Mouse (Mus musculus): Measurements from ENCODE around the gene Cdk19. TPM values are rescaled to one million over a fixed set of nuclear protein-coding genes. Genes with fewer than 3 reads are reported as not detected.

Cdk19 gene
- polyA plus RNA-seq, 1 experiment = 13.3 TPM

GRCm38 (mm10) chr10:40374828-40375227 is 35.5 kb downstream of the Cdk19 start:
- H3K4me1 ChIP-seq (ENCODE audit: control insufficient read depth, insufficient read depth, low read length) = peaks cover 2% of the 10 kb centered on the region; the same call in 1 of the 2 replicates
- TF ChIP-seq POLR2A (IDR thresholded peaks at IDR 0.05; ENCODE audit: control insufficient read depth, low read depth, low read length) = no peak
- TF ChIP-seq CTCF (IDR thresholded peaks at IDR 0.05; ENCODE audit: control insufficient read depth, insufficient read depth, insufficient replicate concordance, low read depth, low read length) = no peak
- H3K27ac ChIP-seq (ENCODE audit: control insufficient read depth, insufficient read depth, low read depth, low read length) = no peak overlapping the region
- no peaks in the 10 kb centered on the region for H3K27me3 ChIP-seq (ENCODE audit: control insufficient read depth, insufficient read depth, low read length)
- no peak overlapping the region for H3K4me3 ChIP-seq (ENCODE audit: control insufficient read depth, low read depth, low read length)
- H3K36me3 ChIP-seq (ENCODE audit: control insufficient read depth, insufficient read depth, low read length) = no peaks in the 10 kb centered on the region

DNA sequence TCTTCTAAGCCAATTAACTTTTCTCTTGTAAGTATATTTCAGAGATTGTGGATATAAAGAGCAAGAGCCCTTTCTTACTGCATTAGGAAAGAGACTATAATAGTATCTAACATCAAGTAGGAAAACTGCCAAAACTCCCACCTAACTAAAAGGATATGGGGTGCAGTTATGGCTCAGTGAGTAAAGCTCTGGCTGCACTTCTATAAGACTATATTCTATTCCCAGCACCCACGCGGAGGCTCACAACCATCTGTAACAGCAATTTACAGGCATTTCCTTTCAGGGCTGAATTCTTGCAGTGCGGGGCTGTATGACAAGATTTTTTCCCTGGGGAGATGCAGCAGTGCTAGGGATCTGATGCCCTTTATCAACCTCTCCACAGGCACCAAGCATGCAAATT is 36.9 kb downstream of the Cdk19 start:
- no peaks in the 10 kb centered on the region for H3K27me3 ChIP-seq (ENCODE audit: control insufficient read depth, insufficient read depth, low read length)
- H3K4me1 ChIP-seq (ENCODE audit: control insufficient read depth, insufficient read depth, low read length) = peaks cover 2% of the 10 kb centered on the region; the same call in 1 of the 2 replicates
- H3K36me3 ChIP-seq (ENCODE audit: control insufficient read depth, insufficient read depth, low read length) = no peaks in the 10 kb centered on the region
- no peak overlapping the region for H3K4me3 ChIP-seq (ENCODE audit: control insufficient read depth, low read depth, low read length)
- TF ChIP-seq POLR2A (IDR thresholded peaks at IDR 0.05; ENCODE audit: control insufficient read depth, low read depth, low read length) (no peak), CTCF (IDR thresholded peaks at IDR 0.05; ENCODE audit: control insufficient read depth, insufficient read depth, insufficient replicate concordance, low read depth, low read length) (no peak)
- H3K27ac ChIP-seq (ENCODE audit: control insufficient read depth, insufficient read depth, low read depth, low read length) = no peak overlapping the region

GRCm38 (mm10) chr10:40378284-40378683 is 38.9 kb downstream of the Cdk19 start:
- no peak for TF ChIP-seq POLR2A (IDR thresholded peaks at IDR 0.05; ENCODE audit: control insufficient read depth, low read depth, low read length)
- TF ChIP-seq CTCF (IDR thresholded peaks at IDR 0.05; ENCODE audit: control insufficient read depth, insufficient read depth, insufficient replicate concordance, low read depth, low read length) = no peak
- H3K27me3 ChIP-seq (ENCODE audit: control insufficient read depth, insufficient read depth, low read length) = no peaks in the 10 kb centered on the region
- H3K4me3 ChIP-seq (ENCODE audit: control insufficient read depth, low read depth, low read length) = no peak overlapping the region
- H3K36me3 ChIP-seq (ENCODE audit: control insufficient read depth, insufficient read depth, low read length) = no peaks in the 10 kb centered on the region
- H3K27ac ChIP-seq (ENCODE audit: control insufficient read depth, insufficient read depth, low read depth, low read length) = no peak overlapping the region
- peaks cover 2% of the 10 kb centered on the region; the same call in 1 of the 2 replicates for H3K4me1 ChIP-seq (ENCODE audit: control insufficient read depth, insufficient read depth, low read length)

DNA sequence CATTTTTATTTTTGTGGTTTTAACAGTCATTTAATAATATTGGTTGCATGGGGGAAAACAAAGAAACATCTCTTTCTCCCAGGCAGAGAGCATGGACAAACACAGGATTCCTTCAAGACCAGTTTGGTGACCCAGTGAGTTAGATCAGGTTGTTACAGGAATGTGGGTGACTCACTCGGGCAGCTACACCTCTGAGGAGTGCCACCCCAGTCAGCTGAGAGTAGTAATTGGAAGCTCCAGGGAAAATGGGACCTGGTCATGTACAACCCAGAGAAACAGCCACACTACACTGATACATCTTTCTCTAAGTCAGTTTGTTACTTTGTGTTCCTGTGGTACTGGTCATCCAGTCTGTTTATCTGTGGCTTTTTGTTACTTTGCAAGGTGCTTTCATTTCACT is 40.3 kb downstream of the Cdk19 start:
- no peaks in the 10 kb centered on the region for H3K27me3 ChIP-seq (ENCODE audit: control insufficient read depth, insufficient read depth, low read length)
- no peak overlapping the region; the same call in 1 of the 2 replicates for H3K27ac ChIP-seq (ENCODE audit: control insufficient read depth, insufficient read depth, low read depth, low read length)
- no peak for TF ChIP-seq CTCF (IDR thresholded peaks at IDR 0.05; ENCODE audit: control insufficient read depth, insufficient read depth, insufficient replicate concordance, low read depth, low read length)
- no peak for TF ChIP-seq POLR2A (IDR thresholded peaks at IDR 0.05; ENCODE audit: control insufficient read depth, low read depth, low read length)
- no peak overlapping the region for H3K4me3 ChIP-seq (ENCODE audit: control insufficient read depth, low read depth, low read length)
- no peaks in the 10 kb centered on the region for H3K36me3 ChIP-seq (ENCODE audit: control insufficient read depth, insufficient read depth, low read length)
- peaks cover 2% of the 10 kb centered on the region; the same call in 1 of the 2 replicates for H3K4me1 ChIP-seq (ENCODE audit: control insufficient read depth, insufficient read depth, low read length)

- Histone ChIP-seq H3K36me3 (ENCODE audit: control insufficient read depth, insufficient read depth, low read length) (no peaks in the 10 kb centered on the region), H3K4me1 (ENCODE audit: control insufficient read depth, insufficient read depth, low read length) (no peaks in the 10 kb centered on the region), H3K27me3 (ENCODE audit: control insufficient read depth, insufficient read depth, low read length) (no peaks in the 10 kb centered on the region), H3K4me3 (ENCODE audit: control insufficient read depth, low read depth, low read length) (no peak overlapping the region), H3K27ac (ENCODE audit: control insufficient read depth, insufficient read depth, low read depth, low read length) (no peak overlapping the region)
- TF ChIP-seq POLR2A (IDR thresholded peaks at IDR 0.05; ENCODE audit: control insufficient read depth, low read depth, low read length) (no peak), CTCF (IDR thresholded peaks at IDR 0.05; ENCODE audit: control insufficient read depth, insufficient read depth, insufficient replicate concordance, low read depth, low read length) (no peak)
Observed at GRCm38 (mm10) chr10:40385397-40385796, 46.0 kb downstream of the Cdk19 start.

GRCm38 (mm10) chr10:40386126-40386525 is 46.8 kb downstream of the Cdk19 start:
- TF ChIP-seq CTCF (IDR thresholded peaks at IDR 0.05; ENCODE audit: control insufficient read depth, insufficient read depth, insufficient replicate concordance, low read depth, low read length) = no peak
- Histone ChIP-seq H3K27me3 (ENCODE audit: control insufficient read depth, insufficient read depth, low read length) (no peaks in the 10 kb centered on the region), H3K4me1 (ENCODE audit: control insufficient read depth, insufficient read depth, low read length) (no peaks in the 10 kb centered on the region), H3K27ac (ENCODE audit: control insufficient read depth, insufficient read depth, low read depth, low read length) (no peak overlapping the region), H3K4me3 (ENCODE audit: control insufficient read depth, low read depth, low read length) (no peak overlapping the region), H3K36me3 (ENCODE audit: control insufficient read depth, insufficient read depth, low read length) (no peaks in the 10 kb centered on the region)

DNA sequence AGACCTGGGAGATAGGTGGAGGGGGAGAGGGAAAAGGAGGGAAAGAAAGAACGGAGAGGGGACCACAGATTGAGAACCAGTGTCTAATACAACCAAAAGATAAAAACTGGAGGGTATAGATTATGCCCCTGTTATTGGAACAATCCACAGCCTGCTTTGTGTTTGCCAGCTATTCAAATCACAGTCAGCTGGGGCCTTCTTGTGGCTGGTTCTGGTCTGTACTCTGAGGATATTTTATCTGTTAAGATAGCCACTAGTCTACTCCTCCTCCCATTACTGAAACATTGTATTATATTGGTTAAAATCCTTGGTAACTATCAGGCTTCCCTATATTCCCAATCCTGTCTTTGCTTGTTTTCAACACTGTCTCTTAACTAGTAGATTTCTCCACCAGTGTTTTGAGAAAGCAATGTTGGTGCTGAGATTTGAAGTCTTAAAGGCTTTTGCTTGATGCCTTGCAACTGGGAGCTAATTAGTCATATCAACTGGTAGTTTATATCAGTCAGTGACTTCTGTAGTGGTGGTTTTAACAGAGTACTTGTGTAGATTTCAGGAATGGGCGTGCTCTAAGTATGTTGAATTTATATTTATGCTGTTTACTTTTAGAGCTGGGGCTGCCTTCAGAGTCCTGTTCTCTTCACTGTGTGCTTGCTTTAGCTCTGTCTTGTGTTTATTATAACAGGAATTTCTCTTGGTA is 54.2 kb downstream of the Cdk19 start:
- Histone ChIP-seq H3K36me3 (ENCODE audit: control insufficient read depth, insufficient read depth, low read length) (no peaks in the 10 kb centered on the region; the same call in 1 of the 2 replicates), H3K27ac (ENCODE audit: control insufficient read depth, insufficient read depth, low read depth, low read length) (no peak overlapping the region), H3K4me3 (ENCODE audit: control insufficient read depth, low read depth, low read length) (no peak overlapping the region), H3K27me3 (ENCODE audit: control insufficient read depth, insufficient read depth, low read length) (no peaks in the 10 kb centered on the region), H3K4me1 (ENCODE audit: control insufficient read depth, insufficient read depth, low read length) (no peaks in the 10 kb centered on the region)
- TF ChIP-seq CTCF (IDR thresholded peaks at IDR 0.05; ENCODE audit: control insufficient read depth, insufficient read depth, insufficient replicate concordance, low read depth, low read length) (no peak), POLR2A (IDR thresholded peaks at IDR 0.05; ENCODE audit: control insufficient read depth, low read depth, low read length) (no peak)

Measured in testis, adult 2 months (tissue).